Mouse (Mus musculus): Measurements from ENCODE around the gene Adipoq.
"Not testable (repeated sequence)": the region's sequence is repeated elsewhere in the genome, so short reads cannot be mapped to it uniquely, and the experiment has no call there.

The Adipoq gene

GRCm38 (mm10) chr16:23146280-23146679, at the start of gene Adipoq:
Adipoq (plus strand) TSS chr16:23146536.
- DNase-seq, result no peak

GRCm38 (mm10) chr16:23096886-23097285, 49.5 kb upstream of the Adipoq start:
- DNase-seq, result not testable (repeated sequence)

DNA sequence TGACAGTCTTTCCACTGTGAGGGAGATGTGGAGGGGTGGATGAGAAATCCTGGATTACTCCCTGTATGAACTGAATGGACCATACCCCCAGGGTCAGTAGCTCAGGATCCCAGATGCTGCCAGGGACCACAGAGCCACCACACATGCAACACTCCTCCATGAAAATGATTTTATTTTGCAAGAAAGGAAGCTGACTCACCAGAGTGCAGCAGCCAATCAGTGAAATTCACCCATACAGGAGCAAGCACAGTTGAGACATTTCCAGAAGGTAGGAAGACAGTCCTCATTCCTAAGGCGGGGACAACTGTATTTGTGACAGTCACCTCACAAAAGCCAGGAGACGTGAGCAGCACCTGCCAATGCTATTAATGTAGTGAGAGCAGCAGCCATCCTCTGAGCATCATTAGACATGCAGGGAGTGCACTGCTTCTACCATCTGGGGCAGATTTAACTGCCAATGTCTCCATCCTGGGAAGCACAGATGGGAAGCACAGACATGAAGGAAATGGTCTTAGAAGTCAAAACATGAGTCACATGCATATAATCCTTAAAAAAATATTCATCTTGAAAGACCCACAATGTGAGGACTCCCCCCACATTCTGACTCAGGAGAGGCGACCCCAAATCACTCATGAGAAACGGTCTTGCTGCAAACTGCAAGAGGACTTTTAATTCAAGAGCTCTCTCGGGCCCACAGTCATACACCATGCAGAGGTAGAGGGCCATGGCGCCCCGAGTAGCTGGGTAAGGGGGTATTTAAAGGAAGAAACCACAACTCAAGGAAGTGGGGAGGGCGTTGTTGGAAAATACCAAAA, 48.8 kb upstream of the Adipoq start:
- not testable (repeated sequence) for DNase-seq

DNA sequence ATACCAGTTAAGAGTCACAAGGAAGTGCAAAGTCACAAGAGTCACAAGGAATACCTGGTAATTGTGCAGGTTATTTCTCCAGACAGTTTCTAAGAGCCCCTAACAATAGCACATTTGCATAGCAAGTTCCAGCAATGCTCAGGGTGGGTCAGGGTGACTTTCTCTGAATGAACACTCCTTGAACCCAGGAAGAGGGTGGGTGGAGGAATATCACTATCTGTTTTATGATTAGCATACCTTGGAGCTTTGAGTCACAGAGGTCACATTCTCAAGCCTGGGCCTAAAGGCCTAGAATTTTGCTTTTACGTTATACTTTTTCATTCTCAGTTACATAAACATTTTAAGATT, 48.3 kb upstream of the Adipoq start:
- DNase-seq, result not testable (repeated sequence)

- DNase-seq, result no peak
These were observed 46.7 kb upstream of the Adipoq start for GRCm38 (mm10) chr16:23099632-23100031.

DNA sequence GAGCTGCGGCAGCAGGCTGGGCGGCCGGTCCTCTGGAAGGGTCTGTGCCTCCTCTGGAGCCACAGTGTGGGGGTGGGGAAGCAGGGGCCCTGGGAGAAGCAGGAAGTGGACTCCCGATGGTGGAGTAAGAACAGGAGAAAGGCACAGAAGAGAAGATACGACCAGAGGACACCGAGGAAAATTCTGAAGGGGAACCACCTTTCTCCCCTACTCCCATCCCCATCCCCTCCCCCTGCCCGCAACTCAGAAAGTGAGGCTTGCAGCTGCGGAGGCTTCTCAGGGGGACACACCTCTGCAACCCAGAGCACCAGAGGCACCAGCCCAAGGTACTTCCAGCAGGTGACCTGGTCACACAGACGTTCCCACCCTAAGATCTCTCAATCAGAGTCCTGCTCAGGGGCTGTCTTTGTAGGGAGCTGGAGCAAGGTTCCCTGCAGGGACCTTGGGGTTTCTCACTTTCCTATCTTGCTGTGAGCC, 46.2 kb upstream of the Adipoq start:
- no peak for DNase-seq

DNA sequence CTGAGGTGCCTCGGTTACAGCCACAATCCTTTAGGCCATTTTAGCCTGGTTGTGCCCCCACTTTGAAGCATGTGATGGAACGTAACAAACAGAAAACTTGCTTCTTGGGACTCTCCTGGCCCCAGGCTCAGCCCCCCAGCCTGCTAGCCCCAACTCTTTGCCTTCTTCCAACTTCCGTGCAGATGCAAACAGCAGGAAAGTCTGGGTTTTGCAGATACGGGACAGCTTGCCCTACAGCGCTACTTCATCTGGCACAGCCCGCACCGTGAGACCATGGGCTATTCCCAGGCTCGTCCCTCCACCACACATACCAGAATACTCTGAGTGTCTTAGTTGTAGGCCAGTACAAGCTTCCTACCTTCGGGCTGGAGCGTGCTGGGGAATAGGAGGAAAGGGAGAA, 45.7 kb upstream of the Adipoq start:
- no peak for DNase-seq

DNA sequence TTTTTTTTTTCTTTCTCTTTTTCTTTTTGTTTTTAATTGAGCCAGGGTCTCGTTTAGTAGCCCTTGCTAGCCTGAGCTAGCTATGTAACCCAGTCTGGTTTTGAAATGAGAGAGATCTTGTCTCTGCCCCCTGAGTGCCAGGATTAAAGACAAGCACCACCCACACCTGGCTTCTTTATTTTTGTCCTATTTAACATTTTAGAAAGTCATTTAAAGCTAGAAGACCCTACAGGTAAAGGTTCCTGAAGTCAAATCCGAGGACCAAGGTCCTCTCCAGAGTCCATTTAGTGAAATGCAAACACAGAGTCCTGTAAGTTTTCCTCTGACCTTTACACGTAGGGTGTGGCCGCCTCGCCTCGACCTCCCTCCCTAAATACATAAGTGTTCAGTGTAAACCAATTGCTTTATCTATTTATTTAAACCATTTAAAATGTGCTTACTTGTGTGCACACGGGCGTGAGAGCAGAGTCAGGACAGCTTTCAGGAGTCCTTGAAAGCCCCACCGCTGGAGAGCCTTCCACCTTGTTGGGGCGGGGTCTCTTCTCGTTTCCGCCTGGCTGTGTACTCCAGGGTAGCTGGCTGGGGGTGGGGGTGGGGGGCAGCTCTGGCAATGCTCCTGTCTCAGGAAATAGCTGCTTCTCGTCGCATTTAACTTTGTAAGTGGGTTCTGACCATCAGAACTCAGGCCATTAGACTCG, 43.8 kb upstream of the Adipoq start:
- no peak for DNase-seq

DNA sequence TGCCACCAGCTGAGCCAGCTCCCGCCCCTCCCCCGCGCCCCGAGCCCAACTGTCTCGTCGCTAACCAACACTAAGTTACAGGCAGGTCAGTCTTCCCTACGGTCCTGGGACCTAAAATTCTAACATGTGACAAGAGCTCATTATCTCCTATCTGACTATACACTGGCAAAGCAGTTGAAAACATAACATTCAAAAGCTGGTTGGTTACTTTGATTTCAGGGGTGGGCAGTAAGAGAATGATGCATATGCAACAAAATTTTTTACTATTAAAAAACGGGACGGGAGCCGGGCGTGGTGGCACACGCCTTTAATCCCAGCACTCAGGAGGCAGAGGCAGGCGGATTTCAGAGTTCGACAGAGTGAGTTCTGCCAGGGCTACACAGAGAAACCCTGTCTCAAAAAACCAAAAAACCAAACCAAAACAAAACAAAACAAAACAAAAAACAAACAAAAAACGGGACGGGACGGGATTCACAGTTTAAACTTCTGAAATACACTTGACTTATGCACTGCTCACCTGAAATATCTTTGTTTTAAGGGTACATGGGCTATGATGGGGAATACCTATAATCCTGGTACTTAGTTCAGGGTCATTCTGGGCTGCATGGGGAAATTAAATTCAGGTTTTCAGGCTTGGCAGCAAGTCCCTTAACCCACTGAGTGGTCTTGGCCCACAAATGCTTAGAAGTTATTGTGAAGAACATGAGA, 43.1 kb upstream of the Adipoq start:
- DNase-seq, result no peak

DNA sequence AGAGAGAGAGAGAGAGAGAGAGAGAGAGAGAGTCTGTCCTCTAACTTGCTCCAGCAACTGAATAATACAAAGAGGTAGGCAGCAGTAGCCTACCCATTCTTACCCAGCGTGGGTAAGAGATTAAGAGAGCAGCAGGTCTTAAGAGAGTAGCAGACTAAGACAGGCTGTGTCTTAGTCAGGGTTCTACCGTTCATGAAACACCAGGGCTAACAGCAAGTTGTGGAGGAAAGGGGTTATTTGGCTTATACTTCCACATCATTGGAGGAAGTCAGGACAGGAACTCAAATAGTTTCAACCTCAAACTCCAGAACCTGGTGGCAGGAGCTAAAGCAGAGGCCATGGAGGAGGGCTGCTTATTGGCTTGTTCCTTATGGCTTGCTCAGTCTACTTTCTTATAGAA, 42.5 kb upstream of the Adipoq start:
- no peak for DNase-seq

DNA sequence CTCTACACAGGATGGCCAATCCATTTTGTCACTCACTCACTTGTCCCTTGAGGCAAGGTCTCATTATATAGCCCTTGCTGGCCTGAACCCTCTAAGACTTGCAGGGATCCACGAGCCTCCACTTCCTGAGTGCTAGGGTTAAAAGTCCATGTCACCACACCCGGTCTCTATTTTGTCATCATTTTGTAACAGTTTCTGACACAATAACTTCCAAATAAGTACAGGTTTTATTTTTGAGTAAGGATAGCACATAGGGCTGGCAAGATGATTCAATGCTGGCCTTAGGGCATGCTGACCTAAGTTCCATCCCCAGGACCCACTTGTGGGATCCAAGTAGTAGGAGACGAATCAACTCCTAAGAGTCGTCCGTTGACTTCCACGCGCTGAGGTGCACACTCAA, 40.2 kb upstream of the Adipoq start:
- peak; percentile 26 for DNase-seq

- DNase-seq, result peak; percentile 95
These were observed 38.9 kb upstream of the Adipoq start, which contains the start of gene Eif4a2 for GRCm38 (mm10) chr16:23107231-23107942. Eif4a2 (plus strand) TSS chr16:23107444.

- peak; percentile 85 for DNase-seq
These were observed 38.2 kb upstream of the Adipoq start for GRCm38 (mm10) chr16:23107946-23108759.

- DNase-seq, result no peak
These were observed 37.4 kb upstream of the Adipoq start for GRCm38 (mm10) chr16:23108943-23109342.

DNA sequence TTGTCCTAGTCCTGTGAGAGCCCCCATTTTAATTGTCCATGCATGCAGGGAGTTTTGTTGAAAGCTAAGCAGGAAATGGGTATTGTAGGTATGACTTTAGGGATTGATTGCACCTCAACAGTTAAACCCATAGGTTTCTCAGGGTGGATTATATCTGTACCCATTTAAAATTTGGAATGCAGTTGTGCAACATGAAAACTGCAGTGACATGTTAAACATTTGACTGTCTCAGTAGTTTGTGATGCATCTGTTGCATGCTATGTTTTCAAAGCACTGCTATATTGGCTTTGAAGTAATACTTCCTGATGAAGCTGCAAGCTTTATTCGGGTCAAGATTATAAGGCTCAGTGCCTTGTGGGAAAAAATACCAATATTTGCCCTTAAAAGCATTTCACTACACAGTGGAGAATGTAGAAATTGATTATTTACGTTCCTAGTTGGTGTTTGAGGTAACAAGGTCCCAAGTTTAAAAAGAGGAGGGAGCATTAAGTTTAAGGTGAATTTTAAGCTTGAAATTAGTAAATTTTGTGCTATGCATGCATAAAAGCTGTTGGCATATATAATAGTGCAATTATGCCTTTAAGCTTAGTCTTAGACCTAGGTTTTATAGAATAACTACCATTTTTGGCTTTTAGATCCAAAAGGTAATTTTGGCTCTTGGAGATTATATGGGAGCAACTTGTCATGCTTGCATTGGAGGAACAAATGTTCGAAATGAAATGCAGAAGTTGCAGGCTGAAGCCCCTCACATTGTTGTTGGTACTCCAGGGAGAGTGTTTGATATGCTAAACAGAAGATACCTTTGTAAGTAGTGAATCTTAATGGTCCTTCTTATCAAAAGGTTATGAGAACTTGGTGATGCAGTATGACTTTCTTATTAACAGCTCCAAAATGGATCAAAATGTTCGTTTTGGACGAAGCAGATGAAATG, 36.7 kb upstream of the Adipoq start:
- no peak for DNase-seq

DNA sequence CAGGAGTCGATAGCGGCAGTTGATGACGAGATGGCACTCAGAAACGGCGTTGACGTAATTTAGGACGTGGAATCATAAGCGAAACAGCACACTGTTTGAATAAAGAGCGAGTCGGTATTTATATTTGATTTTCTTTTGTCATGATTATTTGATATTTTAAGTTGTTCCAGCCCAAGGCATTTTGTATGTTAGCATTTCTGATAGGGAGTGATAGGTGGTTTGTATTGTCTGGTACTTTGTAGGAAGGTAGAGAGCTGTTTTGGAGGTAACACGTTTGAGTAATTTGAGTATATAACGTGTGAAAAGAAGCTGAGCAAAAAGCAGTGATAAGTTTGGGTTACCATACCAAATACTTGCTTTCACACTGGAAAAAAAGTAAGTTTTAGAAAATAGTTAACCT, 34.0 kb upstream of the Adipoq start:
- DNase-seq, result no peak

DNA sequence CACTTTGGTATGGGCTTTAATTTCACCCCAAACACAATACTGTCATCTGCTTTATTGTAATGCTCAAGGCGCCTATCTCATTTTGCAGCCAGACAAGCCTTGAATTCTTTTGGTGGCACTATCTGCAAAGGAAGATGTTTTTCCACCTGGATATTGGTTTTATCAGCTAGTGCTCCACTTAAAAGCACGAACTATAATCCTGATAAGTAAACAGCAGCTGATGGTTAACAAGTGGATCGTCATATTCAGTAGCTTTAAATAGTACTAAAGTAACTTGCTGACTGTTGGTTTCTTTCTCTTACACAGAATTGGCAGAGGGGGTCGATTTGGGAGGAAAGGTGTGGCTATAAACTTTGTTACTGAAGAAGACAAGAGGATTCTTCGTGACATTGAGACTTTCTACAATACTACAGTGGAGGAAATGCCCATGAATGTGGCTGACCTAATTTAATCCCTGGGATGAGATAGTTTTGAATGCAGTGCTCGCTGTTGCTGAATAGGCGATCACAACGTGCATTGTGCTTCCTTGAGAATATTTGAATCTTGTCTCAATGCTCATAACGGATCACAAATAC, 33.4 kb upstream of the Adipoq start:
- no peak for DNase-seq

DNA sequence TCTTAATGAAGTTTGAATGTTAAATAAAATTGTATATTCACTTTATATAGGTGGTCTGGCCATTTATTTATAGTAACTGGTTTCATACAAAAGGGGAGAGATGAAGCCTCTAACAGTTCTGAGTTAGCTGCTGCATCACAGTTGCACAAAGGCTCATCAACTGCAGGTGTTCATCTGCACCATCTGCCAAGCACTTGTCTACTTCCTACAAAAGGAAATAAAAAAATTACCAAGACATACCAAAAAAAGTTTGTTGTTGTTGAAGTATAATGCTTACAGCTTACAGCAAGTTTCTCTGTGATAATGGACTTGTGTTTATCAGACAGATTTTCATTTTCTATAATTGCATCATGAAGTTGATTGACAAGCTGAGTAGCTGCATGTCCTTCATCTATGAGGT, 32.4 kb upstream of the Adipoq start:
- no peak for DNase-seq

GRCm38 (mm10) chr16:23114339-23115171, 31.8 kb upstream of the Adipoq start:
- DNase-seq, result no peak

DNA sequence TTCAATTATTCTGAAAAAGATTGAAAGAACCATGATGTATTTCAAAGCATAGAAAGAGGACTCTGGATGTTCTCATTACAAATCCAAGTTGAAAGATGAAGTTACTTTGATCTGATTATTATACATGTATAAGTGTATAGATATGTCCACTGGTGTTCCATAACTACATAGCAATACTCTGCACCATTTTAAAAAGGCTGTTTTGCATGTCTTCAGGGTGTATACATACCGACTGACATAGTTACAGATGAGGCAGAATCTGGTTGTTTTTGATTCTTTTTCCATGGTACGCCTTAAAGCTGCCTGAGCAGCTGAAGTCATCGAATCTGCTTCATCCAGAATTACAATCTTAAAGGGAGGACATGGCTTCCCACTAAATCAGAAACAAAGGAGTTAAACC, 30.9 kb upstream of the Adipoq start:
- no peak for DNase-seq

Measured in cerebellum, adult 11-12 months (tissue).